Mouse (Mus musculus) mature B cell (primary cell): ENCODE results near the gene Larp7.

Experiments
- in situ Hi-C: fragments of 300-500 bp; cut with MboI; formaldehyde crosslinking; loops from 2 replicates; pipeline ENCODE4 v1.14.3; 2019

Larp7 gene

DNA sequence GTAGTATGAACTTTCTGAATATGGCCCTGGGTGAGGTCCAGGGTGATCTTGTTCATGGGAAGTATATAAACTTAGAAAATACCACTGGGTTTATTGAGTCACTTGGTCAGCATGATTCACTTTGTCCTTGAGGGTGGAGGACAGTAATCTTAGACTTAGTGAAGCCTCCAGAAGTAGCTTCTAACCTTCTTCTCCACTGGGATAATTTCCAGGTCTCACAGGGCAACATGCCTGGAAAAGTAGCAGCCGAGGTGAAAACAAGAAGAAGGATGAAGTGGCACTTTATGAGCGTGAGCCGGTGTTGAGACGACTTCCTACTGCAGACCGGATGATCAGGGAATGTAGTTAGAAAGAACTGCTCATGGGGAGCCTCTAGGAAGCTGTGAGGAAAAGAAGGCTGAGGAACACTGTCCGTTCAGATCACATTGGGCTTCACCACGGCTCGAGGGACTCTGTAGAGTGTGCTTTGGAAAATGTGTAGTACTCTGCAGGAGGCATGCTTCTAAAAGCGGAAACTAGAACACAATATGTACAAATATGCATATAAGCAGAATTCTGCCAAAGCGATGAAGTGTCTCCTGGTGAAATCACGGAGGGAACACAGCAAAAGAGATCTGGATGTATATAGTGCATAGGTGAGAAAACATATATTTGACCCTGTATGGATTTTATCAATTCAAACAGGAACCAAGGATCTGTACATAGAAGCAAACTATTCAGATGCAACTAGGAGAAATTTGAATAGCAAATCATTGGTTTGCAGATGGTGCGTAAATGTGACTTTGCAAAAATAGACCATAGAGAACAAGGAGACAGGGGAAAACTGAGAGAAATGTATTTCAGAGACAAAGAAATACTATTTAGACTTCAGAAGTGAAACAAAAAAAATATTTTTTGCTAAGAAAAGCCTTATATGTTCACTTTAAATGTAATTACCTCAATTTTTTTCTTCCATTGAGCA lies 41.1 kb downstream of the Larp7 start:
- in situ Hi-C loops = no loop called here

DNA sequence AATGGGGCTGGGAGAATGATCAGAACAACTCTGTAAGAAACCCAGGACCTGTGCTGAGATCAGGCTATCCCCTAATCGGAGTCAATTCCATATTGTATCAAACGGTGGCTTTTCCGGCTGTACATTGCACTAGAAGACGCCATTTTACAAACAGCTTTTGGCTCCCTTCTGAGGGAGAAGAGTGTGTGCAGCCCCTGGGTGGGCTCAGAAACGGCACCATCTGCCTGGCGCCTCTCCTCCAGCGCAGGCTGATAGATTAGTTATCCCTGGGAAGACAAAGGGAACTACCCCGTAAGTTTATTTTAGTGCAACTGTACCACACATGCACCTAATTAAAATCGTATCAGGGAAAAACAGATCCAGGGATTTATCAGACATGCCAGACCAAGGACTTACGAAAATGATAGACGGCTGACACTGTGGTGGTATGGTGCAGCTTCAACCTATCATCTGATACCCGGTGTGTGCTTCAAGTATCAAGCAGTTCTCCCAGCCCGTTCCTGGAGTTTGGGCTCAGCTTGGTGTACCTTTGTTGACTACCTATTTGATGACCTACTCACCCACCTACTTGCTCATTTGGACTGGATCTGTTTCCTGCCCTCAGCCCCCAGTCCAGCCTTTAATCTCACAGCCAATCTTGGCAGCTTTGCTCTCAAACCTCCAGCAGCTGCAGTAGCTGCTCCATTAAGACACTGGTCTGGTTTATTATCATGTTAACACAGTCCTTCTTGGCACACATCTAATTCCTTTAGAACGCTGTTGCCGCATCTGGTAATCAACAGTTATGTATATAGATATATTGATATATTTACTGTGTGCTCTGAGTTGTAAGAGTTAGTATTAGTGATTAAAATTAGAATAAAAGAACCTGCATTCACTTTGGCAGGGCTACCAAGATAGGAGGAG lies 45.0 kb downstream of the Larp7 start:
- in situ Hi-C loops = no loop called here

GRCm38 (mm10) chr3:127498742-127499400 lies 54.3 kb downstream of the Larp7 start, which contains the start of gene Ank2:
Gene Ank2, minus strand, starts transcription at chr3:127499350.
- in situ Hi-C loops = no loop called here

DNA sequence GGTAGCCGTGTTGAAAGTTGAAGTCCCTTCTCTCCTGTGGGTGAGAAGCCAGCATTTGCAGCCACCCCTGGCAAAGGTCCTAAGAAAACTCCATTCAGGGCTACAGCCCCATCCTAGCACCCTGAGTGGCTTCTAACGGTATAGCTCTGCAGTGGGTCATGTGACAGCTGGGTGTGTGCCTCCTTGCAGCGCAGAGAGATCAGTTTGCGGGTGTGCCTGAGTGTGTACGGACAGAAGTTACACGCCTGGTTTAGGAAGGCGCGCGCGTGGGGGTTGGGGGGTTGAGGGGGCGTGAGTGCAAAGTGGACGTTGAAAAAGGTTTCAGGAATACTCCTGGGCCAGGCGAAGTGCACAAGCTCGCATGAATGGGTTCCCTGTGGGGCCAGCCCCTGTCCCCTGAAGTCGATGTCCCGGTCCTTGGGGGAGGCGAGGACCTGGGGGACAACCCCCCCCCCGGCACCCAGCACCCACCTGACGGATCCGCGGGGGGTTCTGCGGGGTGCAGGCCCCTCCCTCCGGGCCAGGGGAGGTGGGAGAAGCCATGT lies 54.9 kb downstream of the Larp7 start:
- in situ Hi-C loops = no loop called here

DNA sequence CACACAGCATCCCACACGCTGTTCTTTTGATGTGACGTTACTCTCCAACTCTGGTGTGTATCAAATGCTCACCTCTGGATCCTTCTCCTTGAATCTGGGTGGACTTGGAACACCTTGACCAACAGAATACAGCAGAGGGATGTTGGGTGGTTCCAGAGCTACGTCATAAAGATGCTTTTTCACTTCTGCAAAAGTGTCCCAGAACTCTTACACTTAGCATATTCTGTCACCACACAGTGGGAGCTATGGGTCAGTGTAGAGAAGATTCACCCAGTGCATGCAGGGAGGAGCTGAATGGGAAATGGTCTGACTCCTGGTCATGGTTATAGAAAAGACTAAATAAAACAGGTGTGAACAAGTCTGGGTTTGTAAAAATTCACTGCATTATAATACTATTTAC lies 60.5 kb downstream of the Larp7 start:
- in situ Hi-C loops = no loop called here

DNA sequence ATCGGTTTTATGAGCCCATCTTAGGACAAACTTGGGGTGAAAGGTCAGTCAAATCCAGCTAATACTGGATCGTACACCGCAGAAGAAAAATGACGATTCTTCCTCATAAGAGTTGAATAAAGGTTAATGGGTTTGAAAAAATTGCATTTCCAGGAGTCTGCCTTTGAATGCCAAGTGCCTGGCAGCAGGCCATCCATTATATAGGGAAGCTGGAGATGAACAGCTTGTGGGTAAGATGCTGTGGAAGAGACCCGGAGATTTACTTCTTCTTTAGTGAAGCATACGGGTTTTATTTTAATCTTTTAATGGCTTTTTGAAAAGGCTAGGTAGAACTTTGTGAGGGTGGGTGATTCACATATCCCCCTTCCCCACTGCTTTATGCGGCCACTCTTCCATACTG lies 65.8 kb downstream of the Larp7 start:
- in situ Hi-C loops = no loop called here
